Mouse (Mus musculus) liver, embryonic 14.5 days (tissue): Measurements from ENCODE around the gene Ethe1. TPM values are rescaled to one million over a fixed set of nuclear protein-coding genes. Genes with fewer than 3 reads are reported as not detected.

Experiments used
- ATAC-seq: fragments of 200-750 bp; cut with Nextera tagmentation; 2 replicates; pipeline ENCODE4 v1.8.0; 2017; ENCODE audit warnings: moderate number of reproducible peaks, mild to moderate bottlenecking, moderate library complexity; ENCODE audit not compliant: insufficient read depth
- DNase-seq, 3 experiments: peaks; one replicate each; pipeline ENCODE4 v3.0.0-alpha.2; 2012 to 2013; ENCODE audit warnings: low read depth in 3 of 3, low spot score in 3 of 3
- H3K27ac ChIP-seq: fragments of 300-500 bp; sonication (generic); 2 replicates; pipeline ENCODE4 v1.5.1; 2014; ENCODE audit warnings: moderate library complexity, mild to moderate bottlenecking, control low read depth, inconsistent platforms
- H3K27me3 ChIP-seq: fragments of 300-500 bp; sonication (generic); 2 replicates; pipeline ENCODE4 v1.6.1; 2014; ENCODE audit warnings: mild to moderate bottlenecking, low read length, moderate library complexity; ENCODE audit not compliant: control insufficient read depth, insufficient read depth
- H3K36me3 ChIP-seq: fragments of 300-500 bp; sonication (generic); replicated peaks from 2 replicates; pipeline ENCODE4 v1.6.1; 2014; ENCODE audit warnings: low read depth; ENCODE audit not compliant: control insufficient read depth, insufficient read depth
- H3K4me1 ChIP-seq, 2 experiments: fragments of 200-500 bp in 1 of 2; fragments of 300-500 bp in 1 of 2; sonication (generic) in 1 of 2; replicated peaks; 2 replicates each; pipeline ENCODE4 v1.6.1; 2012 to 2014; ENCODE audit warnings: antibody characterized with exemption in 1 of 2, inconsistent platforms in 1 of 2, low read length in 1 of 2; ENCODE audit not compliant: control insufficient read depth in 2 of 2, insufficient read depth in 2 of 2
- H3K4me2 ChIP-seq: fragments of 300-500 bp; sonication (generic); 2 replicates; pipeline ENCODE4 v1.6.1; 2014; ENCODE audit warnings: low read depth, mild to moderate bottlenecking, control low read depth, moderate library complexity
- H3K4me3 ChIP-seq, 2 experiments: fragments of 200-500 bp in 1 of 2; fragments of 300-500 bp in 1 of 2; sonication (generic) in 1 of 2; 2 replicates each; pipeline ENCODE4 v1.5.1; 2012 to 2014; ENCODE audit warnings: low read depth in 2 of 2, low read length in 2 of 2, mild to moderate bottlenecking in 2 of 2, control low read depth in 1 of 2, inconsistent platforms in 1 of 2, moderate library complexity in 1 of 2; ENCODE audit not compliant: insufficient read depth in 1 of 2
- H3K9ac ChIP-seq: fragments of 300-500 bp; sonication (generic); replicated peaks from 2 replicates; pipeline ENCODE4 v1.6.1; 2014; ENCODE audit warnings: mild to moderate bottlenecking, control low read depth, moderate library complexity
- H3K9me3 ChIP-seq: fragments of 300-500 bp; sonication (generic); 2 replicates; pipeline ENCODE4 v1.6.1; 2016; ENCODE audit warnings: low read length, mixed read lengths; ENCODE audit not compliant: control insufficient read depth
- CTCF ChIP-seq: IDR thresholded peaks from 2 replicates; pipeline ENCODE4 v1.5.1; 2016; ENCODE audit warnings: antibody characterized with exemption, low read depth, control low read depth
- EP300 ChIP-seq: IDR thresholded peaks from 2 replicates; pipeline ENCODE4 v1.6.1; 2016; ENCODE audit warnings: antibody characterized with exemption, low read depth
- WGBS: fragments of 180-500 bp; shearing (Covaris S2); extraction: QIAGEN DNeasy Blood & Tissue Kit; methylation state at CpG from one replicate; pipeline ENCODE4 v1.1.7; 2014; ENCODE audit not compliant: insufficient replicate concordance; 5-methylcytosine and 5-hydroxymethylcytosine counted together
- polyA plus RNA-seq, 2 experiments: library from polyadenylated mRNA; depleted of rRNA in 1 of 2; stranded (reverse) in 1 of 2; unstranded in 1 of 2; fragments of >200 nt; fragmentation: Nextera tagmentation in 1 of 2; extraction: Ambion mirVana in 1 of 2; gene quantifications; 2 replicates each; pipeline versions ENCODE4 v1.2.1 to v1.2.3; 2012 to 2014

Gene Ethe1
- polyA plus RNA-seq, 2 experiments = 14.8 to 24.8 TPM

GRCm38 (mm10) chr7:24564607-24565265 is 22.6 kb upstream of the Ethe1 start:
- peak; percentile 95 for TF ChIP-seq CTCF
- TF ChIP-seq EP300 = no peak
- Histone ChIP-seq H3K4me1 (no peaks in the 10 kb centered on the region), H3K36me3 (peaks cover 11% of the 10 kb centered on the region), H3K9ac (no peak overlapping the region), H3K27ac (no peak overlapping the region), H3K4me3 (no peak overlapping the region), H3K4me2 (no peak overlapping the region), H3K9me3 (no peaks in the 10 kb centered on the region), H3K27me3 (no peaks in the 10 kb centered on the region)
- DNase-seq (peak in 1 of 3 experiments; percentile 34), ATAC-seq (peak; percentile 52; the same call in 1 of the 2 replicates)
- WGBS = 57% methylated on average over 6 of the region's 6 CpGs

- Histone ChIP-seq H3K4me2 (no peak overlapping the region), H3K9me3 (no peaks in the 10 kb centered on the region), H3K36me3 (peaks cover 8% of the 10 kb centered on the region), H3K9ac (no peak overlapping the region), H3K27ac (no peak overlapping the region), H3K4me3 (no peak overlapping the region), H3K27me3 (no peaks in the 10 kb centered on the region), H3K4me1 (no peaks in the 10 kb centered on the region)
- WGBS = 82% methylated on average over 11 of the region's 11 CpGs
- DNase-seq (no peak), ATAC-seq (no peak)
- TF ChIP-seq EP300 = no peak
Measured at GRCm38 (mm10) chr7:24565627-24566026, 21.7 kb upstream of the Ethe1 start.

GRCm38 (mm10) chr7:24566206-24566605 is 21.1 kb upstream of the Ethe1 start:
- no peak for DNase-seq
- no peak overlapping the region for H3K27ac ChIP-seq
- H3K9me3 ChIP-seq = no peaks in the 10 kb centered on the region
- H3K4me1 ChIP-seq = no peaks in the 10 kb centered on the region
- H3K9ac ChIP-seq = no peak overlapping the region
- WGBS = 85% methylated on average over 9 of the region's 9 CpGs
- peaks cover 6% of the 10 kb centered on the region for H3K36me3 ChIP-seq
- H3K4me2 ChIP-seq = no peak overlapping the region
- no peak for ATAC-seq
- H3K4me3 ChIP-seq = no peak overlapping the region
- TF ChIP-seq CTCF (no peak), EP300 (no peak)
- H3K27me3 ChIP-seq = no peaks in the 10 kb centered on the region

- Histone ChIP-seq H3K27me3 (no peaks in the 10 kb centered on the region), H3K9ac (no peak overlapping the region), H3K4me2 (no peak overlapping the region), H3K9me3 (no peaks in the 10 kb centered on the region), H3K4me1 (no peaks in the 10 kb centered on the region), H3K36me3 (peaks cover 6% of the 10 kb centered on the region), H3K4me3 (no peak overlapping the region), H3K27ac (no peak overlapping the region)
- ATAC-seq = no peak
- 77% methylated on average over 4 of the region's 4 CpGs for WGBS
- TF ChIP-seq EP300 (no peak), CTCF (no peak)
- DNase-seq = no peak
Measured at GRCm38 (mm10) chr7:24568512-24568911, 18.8 kb upstream of the Ethe1 start.

- H3K4me2 ChIP-seq = no peak overlapping the region
- no peak overlapping the region for H3K4me3 ChIP-seq
- H3K9ac ChIP-seq = no peak overlapping the region
- no peak overlapping the region for H3K27ac ChIP-seq
- H3K27me3 ChIP-seq = no peaks in the 10 kb centered on the region
- 69% methylated on average over 4 of the region's 4 CpGs for WGBS
- peaks cover 6% of the 10 kb centered on the region for H3K36me3 ChIP-seq
- no peaks in the 10 kb centered on the region; a peak in 1 of 4 replicates for H3K4me1 ChIP-seq
- no peak for TF ChIP-seq EP300
- no peak for TF ChIP-seq CTCF
- no peak for ATAC-seq
- no peak for DNase-seq
- H3K9me3 ChIP-seq = no peaks in the 10 kb centered on the region
Measured at GRCm38 (mm10) chr7:24571071-24571470, 16.3 kb upstream of the Ethe1 start.
